Mouse (Mus musculus) embryonic facial prominence, embryonic 11.5 days (tissue): ENCODE results near the gene Ascc2. TPM values are rescaled to one million over a fixed set of nuclear protein-coding genes. Genes with fewer than 3 reads are reported as not detected.

Experiments used
- ATAC-seq: fragments of 200-750 bp; cut with Nextera tagmentation; replicated peaks from 2 replicates; pipeline ENCODE4 v1.8.0; 2017; ENCODE audit warnings: low read depth; ENCODE audit not compliant: insufficient number of reproducible peaks, low FRiP score, low TSS enrichment
- DNase-seq: peaks from one replicate; pipeline ENCODE4 v3.0.0-alpha.2; 2015; ENCODE audit warnings: low spot score
- H3K27ac ChIP-seq: fragments of 300-500 bp; sonication (generic); replicated peaks from 2 replicates; pipeline ENCODE4 v1.5.1; 2014; ENCODE audit warnings: mild to moderate bottlenecking, low read depth, low read length, control low read depth
- H3K27me3 ChIP-seq: fragments of 300-500 bp; sonication (generic); 2 replicates; pipeline ENCODE4 v1.6.1; 2014; ENCODE audit warnings: mild to moderate bottlenecking, low read length, moderate library complexity, mixed read lengths; ENCODE audit not compliant: control insufficient read depth, insufficient read depth
- H3K36me3 ChIP-seq: fragments of 300-500 bp; sonication (generic); replicated peaks from 2 replicates; pipeline ENCODE4 v1.6.1; 2014; ENCODE audit warnings: low read depth, mild to moderate bottlenecking, low read length, moderate library complexity, mixed read lengths; ENCODE audit not compliant: control insufficient read depth, insufficient read depth
- H3K4me1 ChIP-seq: fragments of 300-500 bp; sonication (generic); 2 replicates; pipeline ENCODE4 v1.6.1; 2014; ENCODE audit warnings: low read length, mixed read lengths; ENCODE audit not compliant: control insufficient read depth, insufficient read depth
- H3K4me2 ChIP-seq: fragments of 300-500 bp; sonication (generic); 2 replicates; pipeline ENCODE4 v1.6.1; 2014; ENCODE audit warnings: low read depth, mild to moderate bottlenecking, control low read depth, low read length, moderate library complexity
- H3K4me3 ChIP-seq: fragments of 300-500 bp; sonication (generic); 2 replicates; pipeline ENCODE4 v1.5.1; 2014; ENCODE audit warnings: low read depth, low read length, control low read depth
- H3K9ac ChIP-seq: fragments of 300-500 bp; sonication (generic); replicated peaks from 2 replicates; pipeline ENCODE4 v1.6.1; 2014; ENCODE audit warnings: mild to moderate bottlenecking, control low read depth, low read length
- H3K9me3 ChIP-seq: fragments of 300-500 bp; sonication (generic); replicated peaks from 2 replicates; pipeline ENCODE4 v1.6.1; 2016; ENCODE audit warnings: mild to moderate bottlenecking, low read length, inconsistent platforms, mixed read lengths; ENCODE audit not compliant: control insufficient read depth
- WGBS: fragments of 180-500 bp; shearing (Covaris S2); extraction: QIAGEN DNeasy Blood & Tissue Kit; methylation state at CpG from one replicate; pipeline ENCODE4 v1.1.7; 2014; 5-methylcytosine and 5-hydroxymethylcytosine counted together
- polyA plus RNA-seq: library from polyadenylated mRNA; unstranded; fragments of >200 nt; fragmentation: Nextera tagmentation; extraction: Ambion mirVana; gene quantifications from 2 replicates; pipeline ENCODE4 v1.2.1, GENCODE M21; 2014

Gene Ascc2
- polyA plus RNA-seq = 36.6 and 37.0 TPM in 2 replicates

GRCm38 (mm10) chr11:4637534-4638234, at the start of gene Ascc2:
Ascc2 (plus strand) TSS chr11:4637747.
- WGBS = 1% methylated on average over 34 of the region's 35 CpGs
- H3K27ac ChIP-seq = no peak within 1 kb of the TSS; the same call in 1 of the 2 replicates

GRCm38 (mm10) chr11:4591811-4592210, 45.7 kb upstream of the Ascc2 start:
- WGBS = 85% methylated on average over 4 of the region's 4 CpGs
- no peak for DNase-seq
- Histone ChIP-seq H3K4me1 (no peaks in the 10 kb centered on the region), H3K4me3 (no peak overlapping the region), H3K27ac (no peak overlapping the region), H3K27me3 (no peaks in the 10 kb centered on the region), H3K9me3 (no peaks in the 10 kb centered on the region), H3K9ac (no peak overlapping the region), H3K4me2 (no peak overlapping the region), H3K36me3 (no peaks in the 10 kb centered on the region)
- no peak for ATAC-seq

More at GRCm38 (mm10) chr11:4637534-4638234, at the start of gene Ascc2:
- peak within 1 kb of the TSS; percentile 54 for H3K4me2 ChIP-seq
- no peaks in the 10 kb centered on the region for H3K4me1 ChIP-seq
- no peaks in the 10 kb centered on the region for H3K27me3 ChIP-seq
- no peaks in the 10 kb centered on the region for H3K9me3 ChIP-seq
- H3K9ac ChIP-seq = peak within 1 kb of the TSS; percentile 80
- peak within 1 kb of the TSS; percentile 82 for H3K4me3 ChIP-seq
- DNase-seq (peak; percentile 96), ATAC-seq (peak; percentile 89)
- H3K36me3 ChIP-seq = no peaks in the 10 kb centered on the region

GRCm38 (mm10) chr11:4593491-4593848, 44.1 kb upstream of the Ascc2 start:
- Histone ChIP-seq H3K4me3 (peak overlapping the region; percentile 91), H3K4me1 (no peaks in the 10 kb centered on the region), H3K27me3 (no peaks in the 10 kb centered on the region), H3K9ac (peak overlapping the region; percentile 26; the same call in 1 of the 2 replicates), H3K4me2 (peak overlapping the region; percentile 57), H3K9me3 (no peaks in the 10 kb centered on the region), H3K36me3 (no peaks in the 10 kb centered on the region), H3K27ac (no peak overlapping the region)
- no peak for ATAC-seq
- 49% methylated on average over 5 of the region's 5 CpGs for WGBS
- no peak for DNase-seq

- Histone ChIP-seq H3K4me2 (peak overlapping the region; percentile 57), H3K9ac (peak overlapping the region; percentile 95), H3K36me3 (no peaks in the 10 kb centered on the region), H3K4me1 (no peaks in the 10 kb centered on the region), H3K27ac (peak overlapping the region; percentile 72), H3K27me3 (no peaks in the 10 kb centered on the region), H3K4me3 (peak overlapping the region; percentile 91), H3K9me3 (no peaks in the 10 kb centered on the region)
- WGBS = 2% methylated on average over 41 of the region's 45 CpGs
- peak; percentile 87 for ATAC-seq
- peak; percentile 48 for DNase-seq
These were observed 43.5 kb upstream of the Ascc2 start for GRCm38 (mm10) chr11:4593849-4594607.

- ATAC-seq = peak; percentile 88
- no peaks in the 10 kb centered on the region for H3K36me3 ChIP-seq
These were observed 42.7 kb upstream of the Ascc2 start, which contains the start of gene Mtmr3 for GRCm38 (mm10) chr11:4594608-4595500. Mtmr3 (minus strand) TSS chr11:4594863.

GRCm38 (mm10) chr11:4598411-4598810, 39.1 kb upstream of the Ascc2 start:
- no peaks in the 10 kb centered on the region for H3K27me3 ChIP-seq
- H3K4me3 ChIP-seq = no peak overlapping the region
- DNase-seq (no peak), ATAC-seq (no peak)
- WGBS = 83% methylated on average over 2 of the region's 2 CpGs
- no peaks in the 10 kb centered on the region for H3K9me3 ChIP-seq
- no peak overlapping the region for H3K4me2 ChIP-seq
- H3K9ac ChIP-seq = no peak overlapping the region
- H3K4me1 ChIP-seq = no peaks in the 10 kb centered on the region
- no peak overlapping the region for H3K27ac ChIP-seq
- H3K36me3 ChIP-seq = no peaks in the 10 kb centered on the region

More at GRCm38 (mm10) chr11:4594608-4595500, 42.7 kb upstream of the Ascc2 start, which contains the start of gene Mtmr3:
- Histone ChIP-seq H3K4me2 (peak within 1 kb of the TSS; percentile 57), H3K27ac (peak within 1 kb of the TSS; percentile 72), H3K27me3 (no peaks in the 10 kb centered on the region), H3K9me3 (no peaks in the 10 kb centered on the region), H3K9ac (peak within 1 kb of the TSS; percentile 95), H3K4me1 (no peaks in the 10 kb centered on the region), H3K4me3 (peak within 1 kb of the TSS; percentile 91)
- 5% methylated on average over 49 of the region's 53 CpGs for WGBS
- DNase-seq = peak; percentile 99

- Histone ChIP-seq H3K27me3 (no peaks in the 10 kb centered on the region), H3K4me3 (no peak overlapping the region), H3K9me3 (no peaks in the 10 kb centered on the region), H3K4me2 (no peak overlapping the region), H3K9ac (no peak overlapping the region), H3K4me1 (no peaks in the 10 kb centered on the region), H3K27ac (no peak overlapping the region), H3K36me3 (no peaks in the 10 kb centered on the region)
- ATAC-seq (no peak), DNase-seq (no peak)
- WGBS = 89% methylated on average over 3 of the region's 3 CpGs
These were observed 37.6 kb upstream of the Ascc2 start for GRCm38 (mm10) chr11:4599916-4600315.
